8 mouse cellular contexts compared by ENCODE assay signal in genomic region chr4:117681931-117682461, GRCm38 (mm10). TPM values are rescaled to one million over a fixed set of nuclear protein-coding genes. Genes with fewer than 3 reads are reported as not detected.
DNase-seq lines count a peak whose midpoint lies in the region; ATAC-seq and TF ChIP-seq lines count a peak whose summit lies in the region.

Dmap1 (minus strand) TSS chr4:117682273.

- peak within 1 kb of the TSS; percentile 86 for H3K4me3 ChIP-seq in embryonic facial prominence, embryonic 12.5 days
- peak within 1 kb of the TSS; percentile 97 for H3K4me3 ChIP-seq in kidney, adult 2 months (ENCODE audit: insufficient read depth, low read depth, low read length)
- H3K4me3 ChIP-seq in limb, embryonic 13.5 days, result peak within 1 kb of the TSS; percentile 73
- H3K4me3 ChIP-seq in midbrain, embryonic 16.5 days (ENCODE audit: low read depth, low read length), result peak within 1 kb of the TSS; percentile 92

- H3K9me3 ChIP-seq in embryonic facial prominence, embryonic 12.5 days, result no peaks in the 10 kb centered on the region
- no peaks in the 10 kb centered on the region for H3K9me3 ChIP-seq in limb, embryonic 13.5 days
- H3K9me3 ChIP-seq in midbrain, embryonic 16.5 days (replicated peaks; ENCODE audit: control insufficient read depth, low read length, poor library complexity, severe bottlenecking), result no peaks in the 10 kb centered on the region

- H3K27me3 ChIP-seq in embryonic facial prominence, embryonic 12.5 days, result no peaks in the 10 kb centered on the region
- H3K27me3 ChIP-seq in kidney, adult 2 months (replicated peaks; ENCODE audit: control insufficient read depth, insufficient read depth, low read length), result no peaks in the 10 kb centered on the region
- 0 out of 2 replicates have a peak, but pooled peaks cover 4% of the 10 kb centered on the region for H3K27me3 ChIP-seq in limb, embryonic 13.5 days
- H3K27me3 ChIP-seq in midbrain, embryonic 16.5 days (ENCODE audit: control insufficient read depth, insufficient read depth, low read depth, low read length), result no peaks in the 10 kb centered on the region

- peaks cover 7% of the 10 kb centered on the region for H3K4me1 ChIP-seq in embryonic facial prominence, embryonic 12.5 days
- 0 out of 2 replicates have a peak, but pooled peaks cover 5% of the 10 kb centered on the region for H3K4me1 ChIP-seq in kidney, adult 2 months (ENCODE audit: control insufficient read depth, insufficient read depth, low read length)
- H3K4me1 ChIP-seq in limb, embryonic 13.5 days, result peaks cover 9% of the 10 kb centered on the region
- H3K4me1 ChIP-seq in midbrain, embryonic 16.5 days (ENCODE audit: control insufficient read depth, insufficient read depth, low read length), result peaks cover 16% of the 10 kb centered on the region

- peak within 1 kb of the TSS; percentile 54; the same call in 1 of the 2 replicates for H3K27ac ChIP-seq in embryonic facial prominence, embryonic 12.5 days
- 0 out of 2 replicates have a peak within 1 kb of the TSS, but pooled peaks have one; percentile 33 for H3K27ac ChIP-seq in kidney, adult 2 months (ENCODE audit: insufficient read depth, low read depth, low read length)
- H3K27ac ChIP-seq in limb, embryonic 13.5 days, result no peak within 1 kb of the TSS
- H3K27ac ChIP-seq in midbrain, embryonic 16.5 days (ENCODE audit: low read length), result peak within 1 kb of the TSS; percentile 28; the same call in 1 of the 2 replicates

- H3K36me3 ChIP-seq in embryonic facial prominence, embryonic 12.5 days, result peaks cover 36% of the 10 kb centered on the region
- no peaks in the 10 kb centered on the region for H3K36me3 ChIP-seq in kidney, adult 2 months (ENCODE audit: control insufficient read depth, insufficient read depth, low read length)
- peaks cover 38% of the 10 kb centered on the region for H3K36me3 ChIP-seq in limb, embryonic 13.5 days
- H3K36me3 ChIP-seq in midbrain, embryonic 16.5 days (ENCODE audit: control insufficient read depth, insufficient read depth, low read length), result peaks cover 7% of the 10 kb centered on the region; the same call in 1 of the 2 replicates

- peak within 1 kb of the TSS; percentile 82 for H3K9ac ChIP-seq in embryonic facial prominence, embryonic 12.5 days
- peak within 1 kb of the TSS; percentile 81 for H3K9ac ChIP-seq in limb, embryonic 13.5 days
- peak within 1 kb of the TSS; percentile 91 for H3K9ac ChIP-seq in midbrain, embryonic 16.5 days (ENCODE audit: low read depth, low read length)

- H3K4me2 ChIP-seq in embryonic facial prominence, embryonic 12.5 days (replicated peaks), result peak within 1 kb of the TSS; percentile 81
- peak within 1 kb of the TSS; percentile 86 for H3K4me2 ChIP-seq in limb, embryonic 13.5 days (replicated peaks)
- H3K4me2 ChIP-seq in midbrain, embryonic 16.5 days (ENCODE audit: low read length), result peak within 1 kb of the TSS; percentile 96

- no peak for TF ChIP-seq POLR2A in kidney, adult 2 months (IDR thresholded peaks at IDR 0.05; ENCODE audit: low read depth, low read length)

- ATAC-seq in embryonic facial prominence, embryonic 12.5 days (ENCODE audit: insufficient number of reproducible peaks, insufficient read depth, low FRiP score, low TSS enrichment), result peak; percentile 78
- ATAC-seq in limb, embryonic 13.5 days (ENCODE audit: low FRiP score, low read depth), result peak; percentile 88
- peak; percentile 90 for ATAC-seq in midbrain, embryonic 16.5 days

- WGBS in embryonic facial prominence, embryonic 12.5 days, result under 1% methylated on average over 33 of the region's 33 CpGs
- WGBS in kidney, adult 2 months, result 0% methylated on average over 33 of the region's 33 CpGs
- under 1% methylated on average over 33 of the region's 33 CpGs for WGBS in limb, embryonic 13.5 days
- WGBS in midbrain, embryonic 16.5 days, result under 1% methylated on average over 33 of the region's 33 CpGs

- TF ChIP-seq CTCF in kidney, adult 2 months (conservative IDR thresholded peaks at IDR 0.05; ENCODE audit: insufficient read depth, insufficient read length, low read depth, low read length), result 0 out of 2 replicates have a peak, but pooled peaks have one; percentile 11

- DNase-seq in 3134 (ENCODE audit: extremely low read depth, insufficient read length, low spot score), result peak; percentile 80
- DNase-seq in adrenal gland, postnatal 25 days, result peak; percentile 75
- peak; percentile 80 to 93 for DNase-seq in heart, adult 18-20 months
- peak; percentile 89 for DNase-seq in kidney, adult 2 months
- peak; percentile 84 to 86 for DNase-seq in spleen, postnatal 10 days (ENCODE audit: low spot score in 2 of 2)

RNA-seq across cellular contexts. Expression of gene Dmap1, which starts in this region (rescaled TPM):
- total RNA-seq in adrenal gland, postnatal 25 days (2021), result 26.7 and 32.7 TPM in 2 replicates
- polyA plus RNA-seq in embryonic facial prominence, embryonic 12.5 days (2016; fragmentation: Nextera tagmentation; extraction: Ambion mirVana), result 81.0 and 82.6 TPM in 2 replicates
- 10 to 100 TPM; 19.9 to 20.1 TPM for total RNA-seq in heart, adult 18-20 months (2021)
- polyA plus RNA-seq in kidney, adult 2 months (2012; rRNA removed), result 14.8 and 17.0 TPM in 2 replicates
- polyA plus RNA-seq in limb, embryonic 13.5 days (2015; fragmentation: Nextera tagmentation; extraction: Ambion mirVana), result 78.2 and 80.5 TPM in 2 replicates
- 81.9 and 83.3 TPM in 2 replicates for polyA plus RNA-seq in midbrain, embryonic 16.5 days (2015; fragmentation: Nextera tagmentation; extraction: Ambion mirVana)
